Mouse (Mus musculus): Measurements from ENCODE around the gene Plekhg4. TPM values are rescaled to one million over a fixed set of nuclear protein-coding genes. Genes with fewer than 3 reads are reported as not detected.

Plekhg4 gene
- polyA plus RNA-seq, 1 experiment from 2014 or later = 0.33 TPM

- Histone ChIP-seq H3K4me3 (replicated peaks; ENCODE audit: low read depth, low read length) (no peak overlapping the region), H3K9me3 (replicated peaks; ENCODE audit: low read length) (no peaks in the 10 kb centered on the region), H3K9ac (ENCODE audit: low read depth, low read length) (no peak overlapping the region), H3K36me3 (ENCODE audit: insufficient read depth, low read length) (no peaks in the 10 kb centered on the region), H3K4me2 (ENCODE audit: low read length) (no peak overlapping the region), H3K4me1 (replicated peaks; ENCODE audit: insufficient read depth, low read length) (peaks cover 2% of the 10 kb centered on the region; the same call in 1 of the 2 replicates), H3K27me3 (ENCODE audit: insufficient read depth, low read length) (no peaks in the 10 kb centered on the region), H3K27ac (no peak overlapping the region)
- ATAC-seq (replicated peaks; ENCODE audit: low FRiP score, low read depth) (no peak), DNase-seq (ENCODE audit: low spot score) (no peak)
- 87% methylated on average over 12 of the region's 12 CpGs for WGBS
- no peak for TF ChIP-seq CTCF (IDR thresholded peaks at IDR 0.05; ENCODE audit: low read depth)
Observed at GRCm38 (mm10) chr8:105393089-105393787, 20.2 kb downstream of the Plekhg4 start.

- 71% methylated on average over 7 of the region's 7 CpGs for WGBS
- ATAC-seq (replicated peaks; ENCODE audit: low FRiP score, low read depth) = no peak
Observed at GRCm38 (mm10) chr8:105393915-105394314, 20.8 kb downstream of the Plekhg4 start.

GRCm38 (mm10) chr8:105397747-105398146 is 24.7 kb downstream of the Plekhg4 start:
- Histone ChIP-seq H3K4me2 (ENCODE audit: low read length) (no peak overlapping the region), H3K9me3 (replicated peaks; ENCODE audit: low read length) (no peaks in the 10 kb centered on the region), H3K4me1 (replicated peaks; ENCODE audit: insufficient read depth, low read length) (no peaks in the 10 kb centered on the region), H3K36me3 (ENCODE audit: insufficient read depth, low read length) (no peaks in the 10 kb centered on the region), H3K27me3 (ENCODE audit: insufficient read depth, low read length) (no peaks in the 10 kb centered on the region), H3K9ac (ENCODE audit: low read depth, low read length) (no peak overlapping the region), H3K4me3 (replicated peaks; ENCODE audit: low read depth, low read length) (no peak overlapping the region), H3K27ac (no peak overlapping the region)
- DNase-seq (ENCODE audit: low spot score) (peak; percentile 89), ATAC-seq (replicated peaks; ENCODE audit: low FRiP score, low read depth) (no peak)
- 25% methylated on average over 3 of the region's 3 CpGs for WGBS
- TF ChIP-seq CTCF (IDR thresholded peaks at IDR 0.05; ENCODE audit: low read depth) = peak; percentile 81

More at GRCm38 (mm10) chr8:105393915-105394314, 20.8 kb downstream of the Plekhg4 start:
- no peak for TF ChIP-seq CTCF (IDR thresholded peaks at IDR 0.05; ENCODE audit: low read depth)
- no peaks in the 10 kb centered on the region for H3K4me1 ChIP-seq (replicated peaks; ENCODE audit: insufficient read depth, low read length)
- H3K4me2 ChIP-seq (ENCODE audit: low read length) = no peak overlapping the region
- H3K36me3 ChIP-seq (ENCODE audit: insufficient read depth, low read length) = no peaks in the 10 kb centered on the region
- no peak overlapping the region for H3K27ac ChIP-seq
- H3K27me3 ChIP-seq (ENCODE audit: insufficient read depth, low read length) = no peaks in the 10 kb centered on the region
- no peak for DNase-seq (ENCODE audit: low spot score)
- H3K9ac ChIP-seq (ENCODE audit: low read depth, low read length) = no peak overlapping the region
- no peak overlapping the region for H3K4me3 ChIP-seq (replicated peaks; ENCODE audit: low read depth, low read length)
- H3K9me3 ChIP-seq (replicated peaks; ENCODE audit: low read length) = no peaks in the 10 kb centered on the region

- no peak for TF ChIP-seq CTCF (IDR thresholded peaks at IDR 0.05; ENCODE audit: low read depth)
- 83% methylated on average over 5 of the region's 5 CpGs for whole genome bisulfite sequencing
- Histone ChIP-seq H3K4me1 (replicated peaks; ENCODE audit: insufficient read depth, low read length) (no peaks in the 10 kb centered on the region), H3K36me3 (ENCODE audit: insufficient read depth, low read length) (no peaks in the 10 kb centered on the region), H3K27ac (no peak overlapping the region), H3K4me2 (ENCODE audit: low read length) (no peak overlapping the region), H3K4me3 (replicated peaks; ENCODE audit: low read depth, low read length) (no peak overlapping the region), H3K9ac (ENCODE audit: low read depth, low read length) (no peak overlapping the region), H3K27me3 (ENCODE audit: insufficient read depth, low read length) (no peaks in the 10 kb centered on the region), H3K9me3 (replicated peaks; ENCODE audit: low read length) (no peaks in the 10 kb centered on the region)
- no peak for DNase-seq (ENCODE audit: low spot score)
- ATAC-seq (replicated peaks; ENCODE audit: low FRiP score, low read depth) = no peak
Observed at GRCm38 (mm10) chr8:105400016-105400415, 26.9 kb downstream of the Plekhg4 start.

GRCm38 (mm10) chr8:105403467-105403866 is 30.4 kb downstream of the Plekhg4 start:
- no peak overlapping the region for H3K4me3 ChIP-seq (replicated peaks; ENCODE audit: low read depth, low read length)
- no peaks in the 10 kb centered on the region for H3K27me3 ChIP-seq (ENCODE audit: insufficient read depth, low read length)
- H3K9me3 ChIP-seq (replicated peaks; ENCODE audit: low read length) = no peaks in the 10 kb centered on the region
- no peaks in the 10 kb centered on the region for H3K4me1 ChIP-seq (replicated peaks; ENCODE audit: insufficient read depth, low read length)
- no peaks in the 10 kb centered on the region for H3K36me3 ChIP-seq (ENCODE audit: insufficient read depth, low read length)
- DNase-seq (ENCODE audit: low spot score) = peak; percentile 59
- WGBS = 70% methylated on average over 8 of the region's 8 CpGs
- TF ChIP-seq CTCF (IDR thresholded peaks at IDR 0.05; ENCODE audit: low read depth) = no peak
- no peak overlapping the region for H3K4me2 ChIP-seq (ENCODE audit: low read length)
- no peak overlapping the region for H3K9ac ChIP-seq (ENCODE audit: low read depth, low read length)
- no peak for ATAC-seq (replicated peaks; ENCODE audit: low FRiP score, low read depth)
- H3K27ac ChIP-seq = no peak overlapping the region

GRCm38 (mm10) chr8:105404496-105404895 is 31.4 kb downstream of the Plekhg4 start:
- Histone ChIP-seq H3K4me1 (replicated peaks; ENCODE audit: insufficient read depth, low read length) (no peaks in the 10 kb centered on the region), H3K27me3 (ENCODE audit: insufficient read depth, low read length) (no peaks in the 10 kb centered on the region), H3K27ac (no peak overlapping the region), H3K4me2 (ENCODE audit: low read length) (no peak overlapping the region), H3K9ac (ENCODE audit: low read depth, low read length) (no peak overlapping the region), H3K36me3 (ENCODE audit: insufficient read depth, low read length) (no peaks in the 10 kb centered on the region), H3K9me3 (replicated peaks; ENCODE audit: low read length) (no peaks in the 10 kb centered on the region), H3K4me3 (replicated peaks; ENCODE audit: low read depth, low read length) (no peak overlapping the region)
- DNase-seq (ENCODE audit: low spot score) = no peak
- ATAC-seq (replicated peaks; ENCODE audit: low FRiP score, low read depth) = no peak
- 76% methylated on average over 1 of the region's 1 CpGs for WGBS
- TF ChIP-seq CTCF (IDR thresholded peaks at IDR 0.05; ENCODE audit: low read depth) = no peak
